Mouse (Mus musculus) left cerebral cortex, postnatal 10 days (tissue): ENCODE measurements around the gene Fbll1. TPM values are rescaled to one million over a fixed set of nuclear protein-coding genes. Genes with fewer than 3 reads are reported as not detected.

Experiments
- DNase-seq, 2 experiments: peaks; one replicate each; pipeline ENCODE4 v3.0.0; 2021 to 2022; ENCODE audit warnings: low spot score in 2 of 2, mixed read lengths in 1 of 2; ENCODE audit errors: extremely low spot score in 1 of 2
- intact Hi-C: fragments of 180-260 bp; cut with DNase I; formaldehyde crosslinking; loops from one replicate; pipeline ENCODE4 v1.15.1; 2025
- microRNA-seq: library from miRNA; unstranded; fragments of <30 nt; microRNA quantifications from one replicate; pipeline ENCODE4 v1.2.0, GENCODE M21; 2022
- total RNA-seq, 2 experiments: library from RNA; stranded (reverse); gene quantifications; 2 replicates each; pipeline ENCODE4 v1.2.3; 2021

Gene Fbll1
- total RNA-seq, 2 experiments from 2014 or later: 47.7 to 50.8 TPM

GRCm38 (mm10) chr11:35750578-35750977, 48.1 kb downstream of the Fbll1 start:
- DNase-seq: no peak
- intact Hi-C loops: no loop called here

Small RNA genes within 50 kb of the gene (microRNA-seq; reads per million reads assigned to microRNA genes)
- 3.7 reads per million, percentile 9 among the genes with 10 or more reads in this experiment for gene Mir103-1

Other genes with a start within 250 kb of the Fbll1 start
- gene Pank3, start 29.4 kb downstream of the Fbll1 start, total RNA-seq: 10 to 100 TPM; 56.5 to 57.0 TPM
- 10 to 100 TPM; 46.7 to 50.2 TPM for gene Rars, start 35.6 kb upstream of the Fbll1 start, total RNA-seq
- gene Wwc1, start 181.6 kb upstream of the Fbll1 start, total RNA-seq: 100 to 1,000 TPM; 127 to 158 TPM